Mouse (Mus musculus): Measurements from ENCODE around the gene Myog.

The Myog gene

GRCm38 (mm10) chr1:134326841-134327346 lies 37.1 kb downstream of the Myog start:
- no peak for DNase-seq

GRCm38 (mm10) chr1:134331879-134332635 lies 42.3 kb downstream of the Myog start:
- DNase-seq, result peak; percentile 94

GRCm38 (mm10) chr1:134332770-134333271 lies 43.0 kb downstream of the Myog start, which contains the start of gene Ppfia4:
TSS of gene Ppfia4 (minus strand) at chr1:134332928.
- DNase-seq, result peak; percentile 95

- peak; percentile 76 for DNase-seq
Observed at GRCm38 (mm10) chr1:134333371-134334110, 43.8 kb downstream of the Myog start.

- DNase-seq, result peak; percentile 56
Observed at GRCm38 (mm10) chr1:134334111-134334827, 44.5 kb downstream of the Myog start.

GRCm38 (mm10) chr1:134335211-134335923 lies 45.6 kb downstream of the Myog start:
- DNase-seq, result peak; percentile 83

- DNase-seq, result peak; percentile 89
Observed at GRCm38 (mm10) chr1:134335924-134336810, 46.4 kb downstream of the Myog start.

GRCm38 (mm10) chr1:134336958-134337710 lies 47.3 kb downstream of the Myog start:
- DNase-seq, result peak; percentile 79

- no peak for DNase-seq
Observed at GRCm38 (mm10) chr1:134339162-134339561, 49.4 kb downstream of the Myog start.

- DNase-seq, result peak; percentile 83
Observed at GRCm38 (mm10) chr1:134339757-134340619, 50.2 kb downstream of the Myog start.

GRCm38 (mm10) chr1:134341641-134342277 lies 52.0 kb downstream of the Myog start:
- peak; percentile 78 for DNase-seq
